In the genomic region with DNA sequence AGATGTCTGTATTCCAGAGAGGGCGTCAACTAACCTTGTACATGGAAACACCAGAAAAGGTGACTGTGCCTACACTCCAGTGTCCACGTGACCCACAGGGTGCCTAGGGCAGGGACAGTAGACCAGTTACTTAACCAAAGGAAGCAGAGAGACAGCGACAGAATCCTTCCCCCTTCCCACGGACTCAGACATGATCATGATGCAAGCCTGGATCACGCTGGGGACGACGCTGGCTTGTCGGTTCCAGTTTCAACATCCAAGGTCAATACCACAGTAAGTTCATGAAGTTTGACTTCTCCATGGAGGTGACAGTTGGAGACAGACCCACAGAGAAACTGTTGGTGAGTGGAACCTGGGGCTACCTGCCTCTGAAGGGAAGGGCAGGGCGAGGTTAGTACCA, we compare ENCODE assay signal across 27 mouse cellular contexts.
DNase-seq lines count a peak whose midpoint lies in the region; ATAC-seq lines count a peak whose summit lies in the region.
"Had no signal": no experiment of that assay in that cellular context is flagged by ENCODE, and none has a peak within 500 bp of the region (broad histone marks: within the 10 kb centered on the region; RNA-seq: fewer than 3 reads in every experiment).

No protein-coding gene starts in this region.

- H3K4me3 ChIP-seq in brown adipose tissue, adult 24 weeks (ENCODE audit: insufficient read depth, low read depth, low read length) = no peak overlapping the region
- H3K4me3 ChIP-seq: embryonic facial prominence, embryonic 12.5 days; embryonic facial prominence, embryonic 15.5 days; forebrain, embryonic 13.5 days; heart, embryonic 12.5 days; heart, embryonic 15.5 days had no signal

- H3K4me1 ChIP-seq in brown adipose tissue, adult 24 weeks (ENCODE audit: control insufficient read depth, insufficient read depth, insufficient read length, low read length) = peaks cover 23% of the 10 kb centered on the region

- DNase-seq in adrenal gland, postnatal 10 days = peak; percentile 23
- DNase-seq in adrenal gland, postnatal 25 days = no peak
- peak; percentile 29 for DNase-seq in layer of hippocampus, adult 9-11 months
- DNase-seq in layer of hippocampus, adult 9-10 months (ENCODE audit: low spot score) = no peak
- no peak for DNase-seq in ovary, postnatal 10 days (ENCODE audit: low spot score)
- DNase-seq: B cell, adult 2 months; cerebellum, adult 11 months; cerebellum, adult 2 months; cerebellum, adult 9-11 months; cerebellum, postnatal 25 days; gastrocnemius, postnatal 14 days; heart, adult 11 months; heart, postnatal 14 days; heart, postnatal 4 days had no signal

- H3K27ac ChIP-seq in brown adipose tissue, adult 24 weeks (replicated peaks; ENCODE audit: low read depth, low read length) = peak overlapping the region; percentile 35; the same call in 1 of the 2 replicates
- H3K27ac ChIP-seq: embryonic facial prominence, embryonic 12.5 days; embryonic facial prominence, embryonic 15.5 days; forebrain, embryonic 13.5 days; heart, embryonic 15.5 days; hindbrain, embryonic 14.5 days; hindbrain, postnatal 0 days had no signal

- peak; percentile 29; the same call in 1 of the 2 replicates for ATAC-seq in megakaryocyte progenitor cell, adult 5-6 weeks (replicated peaks; ENCODE audit: poor library complexity)
- ATAC-seq: forebrain, embryonic 13.5 days; forebrain, embryonic 16.5 days; hindbrain, postnatal 0 days; inflammation-experienced regulatory T-cells, adult 6 months; intestine, embryonic 16.5 days; Patski had no signal

Comparison
In these comparisons a context has a peak if more than half of its experiments do, and no peak if none do; other contexts are left out.
1. DNase-seq: peak in adrenal gland, postnatal 10 days (single experiment) and layer of hippocampus, adult 9-11 months (single experiment); none in adrenal gland, postnatal 25 days (single experiment), layer of hippocampus, adult 9-10 months (single experiment) and ovary, postnatal 10 days (single experiment).